Mouse (Mus musculus): ENCODE data around the gene Rhox4d. TPM values are rescaled to one million over a fixed set of nuclear protein-coding genes. Genes with fewer than 3 reads are reported as not detected.
"Not testable (repeated sequence)": the region's sequence is repeated elsewhere in the genome, so short reads cannot be mapped to it uniquely, and the experiment has no call there.

Rhox4d gene
- polyA plus RNA-seq (2015; fragmentation: Nextera tagmentation; extraction: Ambion mirVana): not detected in 2 replicates

DNA sequence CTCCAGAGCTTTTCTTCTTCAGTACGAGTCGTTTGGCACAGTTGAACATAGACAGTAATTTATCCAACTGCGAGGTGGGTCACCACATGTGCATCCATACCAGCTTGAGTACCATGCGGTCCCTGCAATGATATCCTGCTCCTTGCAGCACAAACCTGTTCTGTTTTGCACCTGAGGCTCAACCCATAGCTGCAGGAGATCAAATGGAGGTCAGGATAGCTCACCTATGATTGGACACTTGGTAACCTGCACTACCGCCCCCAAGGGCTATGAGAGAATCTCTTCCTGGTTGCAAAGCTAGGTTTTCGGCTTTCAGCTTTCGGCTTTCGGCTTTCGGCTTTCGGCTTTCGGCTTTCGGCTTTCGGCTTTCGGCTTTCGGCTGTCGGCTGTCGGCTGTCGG, at the start of gene Rhox4d:
TSS of gene Rhox4d (plus strand) at position 301 of the 400 bp plus-strand sequence.
- H3K4me1 ChIP-seq (ENCODE audit: insufficient read depth, low read depth, low read length); H3K9me3 ChIP-seq (ENCODE audit: low read length); H3K9ac ChIP-seq (replicated peaks; ENCODE audit: low read depth); H3K4me2 ChIP-seq (replicated peaks; ENCODE audit: low read depth, low read length); ATAC-seq; H3K4me3 ChIP-seq (ENCODE audit: low read depth, low read length); H3K27ac ChIP-seq (ENCODE audit: low read length); H3K36me3 ChIP-seq (ENCODE audit: insufficient read depth, low read length); DNase-seq (ENCODE audit: low spot score); H3K27me3 ChIP-seq (replicated peaks; ENCODE audit: insufficient read depth, low read length): not testable (repeated sequence)
- 90% methylated on average over 14 of the region's 18 CpGs for WGBS

- H3K4me2 ChIP-seq (replicated peaks; ENCODE audit: low read depth, low read length); H3K9ac ChIP-seq (replicated peaks; ENCODE audit: low read depth); H3K36me3 ChIP-seq (ENCODE audit: insufficient read depth, low read length); H3K27me3 ChIP-seq (replicated peaks; ENCODE audit: insufficient read depth, low read length); H3K4me3 ChIP-seq (ENCODE audit: low read depth, low read length); H3K4me1 ChIP-seq (ENCODE audit: insufficient read depth, low read depth, low read length); ATAC-seq; DNase-seq (ENCODE audit: low spot score); H3K27ac ChIP-seq (ENCODE audit: low read length); H3K9me3 ChIP-seq (ENCODE audit: low read length): not testable (repeated sequence)
- 91% methylated on average over 14 of the region's 14 CpGs for WGBS
Measured at GRCm38 (mm10) chrX:37480037-37480436, 34.1 kb upstream of the Rhox4d start, which contains the start of gene Rhox4c. Gene Rhox4c (plus strand): TSS chrX:37480337.

- 73% methylated on average over 2 of the region's 8 CpGs for WGBS
- not testable (repeated sequence) for H3K27me3 ChIP-seq (replicated peaks; ENCODE audit: insufficient read depth, low read length); H3K4me2 ChIP-seq (replicated peaks; ENCODE audit: low read depth, low read length); ATAC-seq; H3K36me3 ChIP-seq (ENCODE audit: insufficient read depth, low read length); DNase-seq (ENCODE audit: low spot score); H3K4me1 ChIP-seq (ENCODE audit: insufficient read depth, low read depth, low read length); H3K9me3 ChIP-seq (ENCODE audit: low read length); H3K4me3 ChIP-seq (ENCODE audit: low read depth, low read length); H3K9ac ChIP-seq (replicated peaks; ENCODE audit: low read depth); H3K27ac ChIP-seq (ENCODE audit: low read length)
Measured at GRCm38 (mm10) chrX:37530152-37530551, 16.0 kb downstream of the Rhox4d start, which contains the start of gene Rhox2e. Gene Rhox2e (plus strand): TSS chrX:37530452.

DNA sequence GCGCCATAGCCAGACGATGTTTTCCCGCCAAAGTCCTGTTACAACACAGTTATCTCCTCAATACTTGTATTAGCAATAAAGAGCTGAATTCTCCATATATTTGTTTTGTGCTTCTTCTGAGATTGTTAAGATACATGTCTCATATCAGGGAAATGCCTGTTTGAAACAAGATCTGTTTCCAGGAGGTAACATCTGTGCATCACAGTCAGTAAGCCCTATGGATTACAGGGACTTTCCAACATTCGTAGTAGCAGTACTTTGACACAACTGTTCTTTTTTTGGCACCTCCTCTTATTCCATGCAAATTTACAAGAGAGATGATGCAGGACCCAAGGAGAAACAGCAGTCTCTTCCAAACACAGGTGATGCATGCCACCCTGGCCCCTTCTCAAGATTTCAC, 27.6 kb downstream of the Rhox4d start, which contains the start of gene Rhox3e:
TSS of gene Rhox3e (plus strand) at position 301 of the 400 bp plus-strand sequence.
- H3K4me1 ChIP-seq (ENCODE audit: insufficient read depth, low read depth, low read length); H3K27me3 ChIP-seq (replicated peaks; ENCODE audit: insufficient read depth, low read length); H3K27ac ChIP-seq (ENCODE audit: low read length); ATAC-seq; H3K36me3 ChIP-seq (ENCODE audit: insufficient read depth, low read length); H3K4me3 ChIP-seq (ENCODE audit: low read depth, low read length); H3K9me3 ChIP-seq (ENCODE audit: low read length); H3K9ac ChIP-seq (replicated peaks; ENCODE audit: low read depth); H3K4me2 ChIP-seq (replicated peaks; ENCODE audit: low read depth, low read length); DNase-seq (ENCODE audit: low spot score): not testable (repeated sequence)
- no CpG with 5 or more reads among the region's 4 CpGs for WGBS

DNA sequence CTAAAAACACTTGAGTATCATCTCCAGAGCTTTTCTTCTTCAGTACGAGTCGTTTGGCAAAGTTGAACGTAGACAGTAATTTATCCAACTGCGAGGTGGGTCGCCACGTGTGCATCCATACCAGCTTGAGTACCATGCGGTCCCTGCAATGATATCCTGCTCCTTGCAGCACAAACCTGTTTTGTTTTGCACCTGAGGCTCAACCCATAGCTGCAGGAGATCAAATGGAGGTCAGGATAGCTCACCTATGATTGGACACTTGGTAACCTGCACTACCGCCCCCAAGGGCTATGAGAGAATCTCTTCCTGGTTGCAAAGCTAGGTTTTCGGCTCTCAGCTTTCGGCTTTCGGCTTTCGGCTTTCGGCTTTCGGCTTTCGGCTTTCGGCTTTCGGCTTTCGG, 43.0 kb downstream of the Rhox4d start, which contains the start of gene Rhox4e:
TSS of gene Rhox4e (plus strand) at position 301 of the 400 bp plus-strand sequence.
- not testable (repeated sequence) for H3K27me3 ChIP-seq (replicated peaks; ENCODE audit: insufficient read depth, low read length); DNase-seq (ENCODE audit: low spot score); H3K4me1 ChIP-seq (ENCODE audit: insufficient read depth, low read depth, low read length); H3K4me3 ChIP-seq (ENCODE audit: low read depth, low read length); ATAC-seq; H3K36me3 ChIP-seq (ENCODE audit: insufficient read depth, low read length); H3K9ac ChIP-seq (replicated peaks; ENCODE audit: low read depth); H3K27ac ChIP-seq (ENCODE audit: low read length); H3K4me2 ChIP-seq (replicated peaks; ENCODE audit: low read depth, low read length); H3K9me3 ChIP-seq (ENCODE audit: low read length)
- 100% methylated on average over 5 of the region's 18 CpGs for WGBS

Other genes starting within 250 kb of the Rhox4d start
- gene Rhox4a, start 249.0 kb upstream of the Rhox4d start, polyA plus RNA-seq (2015; fragmentation: Nextera tagmentation; extraction: Ambion mirVana): not detected in 2 replicates
- not detected in 2 replicates for gene Rhox3a2, start 134.3 kb upstream of the Rhox4d start, polyA plus RNA-seq (2015; fragmentation: Nextera tagmentation; extraction: Ambion mirVana)
- not detected in 2 replicates for gene Rhox4a2, start 123.5 kb upstream of the Rhox4d start, polyA plus RNA-seq (2015; fragmentation: Nextera tagmentation; extraction: Ambion mirVana)
- gene Rhox2b, start 102.3 kb upstream of the Rhox4d start, polyA plus RNA-seq (2015; fragmentation: Nextera tagmentation; extraction: Ambion mirVana): not detected in 2 replicates
- gene Rhox4b, start 81.9 kb upstream of the Rhox4d start, polyA plus RNA-seq (2015; fragmentation: Nextera tagmentation; extraction: Ambion mirVana): not detected in 2 replicates
- gene Rhox2c, start 60.7 kb upstream of the Rhox4d start, polyA plus RNA-seq (2015; fragmentation: Nextera tagmentation; extraction: Ambion mirVana): not detected in 2 replicates
- gene Rhox3c, start 55.8 kb upstream of the Rhox4d start, polyA plus RNA-seq (2015; fragmentation: Nextera tagmentation; extraction: Ambion mirVana): not detected in 2 replicates
- not detected in 2 replicates for gene Rhox4c, start 34.0 kb upstream of the Rhox4d start, polyA plus RNA-seq (2015; fragmentation: Nextera tagmentation; extraction: Ambion mirVana)
- gene Rhox2d, start 20.9 kb upstream of the Rhox4d start, polyA plus RNA-seq (2015; fragmentation: Nextera tagmentation; extraction: Ambion mirVana): not detected in 2 replicates
- gene Rhox2e, start 16.1 kb downstream of the Rhox4d start, polyA plus RNA-seq (2015; fragmentation: Nextera tagmentation; extraction: Ambion mirVana): not detected in 2 replicates
- not detected in 2 replicates for gene Rhox3e, start 27.7 kb downstream of the Rhox4d start, polyA plus RNA-seq (2015; fragmentation: Nextera tagmentation; extraction: Ambion mirVana)
- gene Rhox4e, start 43.1 kb downstream of the Rhox4d start, polyA plus RNA-seq (2015; fragmentation: Nextera tagmentation; extraction: Ambion mirVana): not detected in 2 replicates
- not detected in 2 replicates for gene Rhox2f, start 57.0 kb downstream of the Rhox4d start, polyA plus RNA-seq (2015; fragmentation: Nextera tagmentation; extraction: Ambion mirVana)
- not detected in 2 replicates for gene Rhox3f, start 66.6 kb downstream of the Rhox4d start, polyA plus RNA-seq (2015; fragmentation: Nextera tagmentation; extraction: Ambion mirVana)
- gene Rhox4f, start 93.3 kb downstream of the Rhox4d start, polyA plus RNA-seq (2015; fragmentation: Nextera tagmentation; extraction: Ambion mirVana): not detected in 2 replicates
- not detected in 2 replicates for gene Rhox3g, start 114.3 kb downstream of the Rhox4d start, polyA plus RNA-seq (2015; fragmentation: Nextera tagmentation; extraction: Ambion mirVana)
- not detected in 2 replicates for gene Rhox2g, start 129.1 kb downstream of the Rhox4d start, polyA plus RNA-seq (2015; fragmentation: Nextera tagmentation; extraction: Ambion mirVana)
- gene Rhox4g, start 137.0 kb downstream of the Rhox4d start, polyA plus RNA-seq (2015; fragmentation: Nextera tagmentation; extraction: Ambion mirVana): not detected in 2 replicates
- gene Rhox3h, start 154.4 kb downstream of the Rhox4d start, polyA plus RNA-seq (2015; fragmentation: Nextera tagmentation; extraction: Ambion mirVana): not detected in 2 replicates
- gene Rhox2h, start 158.9 kb downstream of the Rhox4d start, polyA plus RNA-seq (2015; fragmentation: Nextera tagmentation; extraction: Ambion mirVana): not detected in 2 replicates